Mouse (Mus musculus) bone marrow, adult 2 months (tissue): ENCODE data around the gene Dtymk. TPM values are rescaled to one million over a fixed set of nuclear protein-coding genes. Genes with fewer than 3 reads are reported as not detected.

Experiments used
- H3K27ac ChIP-seq: fragments of 200-500 bp; 2 replicates; pipeline ENCODE4 v1.5.1; 2012; ENCODE audit warnings: low read depth, mild to moderate bottlenecking, control low read depth, inconsistent platforms, low read length; ENCODE audit not compliant: control insufficient read depth, poor library complexity, insufficient read depth
- H3K4me1 ChIP-seq: fragments of 200-500 bp; 2 replicates; pipeline ENCODE4 v1.6.1; 2011; ENCODE audit warnings: low read length; ENCODE audit not compliant: control insufficient read depth, insufficient read depth
- H3K4me3 ChIP-seq: fragments of 200-500 bp; replicated peaks from 2 replicates; pipeline ENCODE3; 2011; ENCODE audit warnings: mild to moderate bottlenecking, low read depth, low read length, control low read depth; ENCODE audit not compliant: control insufficient read depth
- CTCF ChIP-seq: fragments of 200-500 bp; IDR thresholded peaks from 2 replicates; pipeline ENCODE4 v1.5.1; 2011; ENCODE audit warnings: low read length, control low read depth; ENCODE audit not compliant: control insufficient read depth, insufficient read depth
- POLR2A ChIP-seq: fragments of 200-500 bp; IDR thresholded peaks from 2 replicates; pipeline ENCODE4 v1.6.1; 2011; ENCODE audit warnings: low read depth, mild to moderate bottlenecking, control low read depth, low read length, borderline replicate concordance; ENCODE audit not compliant: control insufficient read depth
- WGBS: fragments of 180-500 bp; shearing (Covaris S2); methylation state at CpG from one replicate; pipeline ENCODE4 v1.1.7; 2018; 5-methylcytosine and 5-hydroxymethylcytosine counted together
- polyA plus RNA-seq: library from polyadenylated mRNA; stranded (reverse); fragments of >200 nt; gene quantifications from 2 replicates; pipeline ENCODE4 v1.2.4, GENCODE M21; 2011; ENCODE audit warnings: low replicate concordance; ENCODE audit not compliant: missing spikeins, insufficient read depth, insufficient read length

Dtymk gene
- polyA plus RNA-seq, 1 experiment, result 128 TPM

DNA sequence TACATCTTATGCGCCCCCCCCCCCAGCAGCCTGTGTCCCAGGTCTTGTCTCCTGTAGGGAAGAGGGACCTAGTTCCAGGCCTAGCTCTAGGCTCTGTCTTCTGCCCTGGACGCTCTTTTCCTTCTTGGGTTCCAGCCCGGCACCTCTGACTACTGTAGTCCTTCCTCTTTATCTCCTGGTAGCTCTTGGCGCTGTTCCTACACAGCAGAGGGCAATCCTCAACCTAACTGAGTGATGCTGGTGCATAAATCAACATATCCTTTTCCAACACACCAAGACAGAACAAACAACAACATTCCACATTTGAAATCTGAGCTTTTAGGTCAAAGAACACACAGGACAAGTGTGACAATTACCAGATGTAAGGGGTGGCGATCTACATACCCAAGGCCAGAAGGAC, 55.6 kb downstream of the Dtymk start:
- Histone ChIP-seq H3K27ac (no peak overlapping the region), H3K4me1 (peaks cover 1% of the 10 kb centered on the region), H3K4me3 (no peak overlapping the region)
- WGBS, result 81% methylated on average over 5 of the region's 5 CpGs
- TF ChIP-seq CTCF (no peak), POLR2A (no peak)

GRCm38 (mm10) chr1:93742910-93743309, 58.8 kb downstream of the Dtymk start:
- Histone ChIP-seq H3K27ac (no peak overlapping the region), H3K4me1 (peaks cover 1% of the 10 kb centered on the region), H3K4me3 (no peak overlapping the region)
- TF ChIP-seq CTCF (no peak), POLR2A (no peak)

Other genes with a start within 250 kb of the Dtymk start
- gene Stk25, start 143.3 kb downstream of the Dtymk start, polyA plus RNA-seq, result 40.0 and 71.0 TPM in 2 replicates
- gene Bok, start 116.3 kb downstream of the Dtymk start, polyA plus RNA-seq, result 1.3 and 3.1 TPM in 2 replicates
- 42.7 and 56.8 TPM in 2 replicates for gene Atg4b, start 50.4 kb downstream of the Dtymk start, polyA plus RNA-seq
- 4.2 and 13.0 TPM in 2 replicates for gene Thap4, start 47.1 kb downstream of the Dtymk start, polyA plus RNA-seq
- gene Ing5, start 2.0 kb upstream of the Dtymk start, polyA plus RNA-seq, result 12.0 and 17.7 TPM in 2 replicates
- 8.8 and 23.7 TPM in 2 replicates for gene D2hgdh, start 23.0 kb upstream of the Dtymk start, polyA plus RNA-seq
- not detected in 2 replicates for gene Gal3st2, start 59.4 kb upstream of the Dtymk start, polyA plus RNA-seq
- gene Gal3st2b, start 116.4 kb upstream of the Dtymk start, polyA plus RNA-seq, result not detected in 2 replicates
- gene Gal3st2c, start 188.6 kb upstream of the Dtymk start, polyA plus RNA-seq, result 0.11 and 0.15 TPM in 2 replicates
- gene Neu4, start 218.5 kb upstream of the Dtymk start, polyA plus RNA-seq, result not detected in 2 replicates